Mouse (Mus musculus): ENCODE data around the gene C130074G19Rik. TPM values are rescaled to one million over a fixed set of nuclear protein-coding genes. Genes with fewer than 3 reads are reported as not detected.

The C130074G19Rik gene
- polyA plus RNA-seq, 1 experiment from 2014 or later = 1.0 TPM

DNA sequence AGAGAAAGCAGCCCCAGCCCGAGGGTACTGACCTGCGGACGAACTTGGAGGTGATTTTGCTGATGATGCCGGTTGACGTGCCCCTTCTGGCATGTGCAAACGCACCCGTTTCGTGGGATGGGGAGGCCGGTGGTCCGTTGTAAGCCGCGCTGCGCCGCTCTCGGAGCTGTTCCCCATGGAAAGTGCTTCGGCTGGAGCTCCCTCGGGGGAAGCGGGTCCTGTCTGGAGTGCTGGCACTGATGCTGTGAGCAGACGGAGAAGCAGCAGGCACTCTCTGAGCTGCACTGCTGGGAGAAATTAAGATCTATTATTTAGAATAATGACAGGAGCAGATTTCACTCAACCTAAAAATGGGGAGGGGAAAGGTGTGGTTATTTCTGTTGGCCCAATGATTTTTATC is 22.4 kb upstream of the C130074G19Rik start:
- Histone ChIP-seq H3K4me2 (no peak overlapping the region), H3K27me3 (replicated peaks) (no peaks in the 10 kb centered on the region), H3K9ac (replicated peaks) (no peak overlapping the region), H3K9me3 (replicated peaks) (no peaks in the 10 kb centered on the region), H3K4me1 (peaks cover 13% of the 10 kb centered on the region), H3K27ac (replicated peaks) (no peak overlapping the region), H3K4me3 (replicated peaks) (no peak overlapping the region), H3K36me3 (peaks cover 73% of the 10 kb centered on the region)
- no peak for ATAC-seq (ENCODE audit: low FRiP score)
- 32% methylated on average over 19 of the region's 19 CpGs for WGBS

DNA sequence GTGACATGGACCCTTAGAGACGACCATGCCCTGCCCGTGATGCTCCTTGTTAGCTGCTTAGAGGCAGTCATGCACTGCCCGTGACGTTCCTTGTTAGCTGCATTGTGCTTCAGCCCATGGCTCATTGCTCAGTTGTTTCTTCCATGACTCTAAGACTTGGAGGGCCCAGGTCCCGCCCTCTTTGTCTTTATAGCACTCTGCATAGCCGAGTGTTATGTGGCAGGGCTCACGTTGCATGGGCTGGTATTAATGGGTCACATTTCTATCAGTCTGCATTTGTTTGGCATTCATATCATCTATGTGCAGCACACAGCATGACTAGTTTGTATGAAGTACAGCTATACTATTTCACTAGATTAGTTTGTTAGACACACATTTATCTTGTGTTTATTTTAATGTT is 20.7 kb upstream of the C130074G19Rik start:
- no peak for ATAC-seq (ENCODE audit: low FRiP score)

DNA sequence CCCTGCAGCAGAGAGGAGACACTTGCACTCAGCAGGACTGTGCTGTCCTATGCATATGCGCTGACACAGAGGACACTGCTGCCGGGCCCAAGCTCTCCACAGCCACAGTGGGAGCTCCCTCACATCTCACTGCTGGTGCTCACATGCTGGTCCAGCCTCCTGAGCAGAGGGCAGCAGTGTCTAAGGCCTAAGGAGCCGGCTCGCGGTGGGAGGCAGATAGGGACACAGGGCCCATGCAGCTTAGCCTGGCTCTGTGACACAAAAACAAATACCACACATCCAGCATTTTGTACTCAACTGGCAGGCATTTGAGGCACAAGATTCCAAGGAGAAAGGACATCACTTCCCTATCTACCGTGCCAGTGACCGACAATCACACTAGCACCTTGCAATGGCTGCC is 19.9 kb upstream of the C130074G19Rik start:
- WGBS = 71% methylated on average over 7 of the region's 7 CpGs
- no peak overlapping the region for H3K9ac ChIP-seq (replicated peaks)
- no peak overlapping the region for H3K27ac ChIP-seq (replicated peaks)
- no peak overlapping the region for H3K4me3 ChIP-seq (replicated peaks)
- peaks cover 11% of the 10 kb centered on the region; the same call in 1 of the 2 replicates for H3K4me1 ChIP-seq
- ATAC-seq (ENCODE audit: low FRiP score) = no peak
- peaks cover 68% of the 10 kb centered on the region for H3K36me3 ChIP-seq
- H3K27me3 ChIP-seq (replicated peaks) = no peaks in the 10 kb centered on the region
- H3K9me3 ChIP-seq (replicated peaks) = no peaks in the 10 kb centered on the region
- no peak overlapping the region for H3K4me2 ChIP-seq

More for the DNA sequence above, 20.7 kb upstream of the C130074G19Rik start:
- 42% methylated on average over 7 of the region's 7 CpGs for WGBS
- Histone ChIP-seq H3K27ac (replicated peaks) (no peak overlapping the region), H3K27me3 (replicated peaks) (no peaks in the 10 kb centered on the region), H3K4me2 (no peak overlapping the region), H3K36me3 (peaks cover 68% of the 10 kb centered on the region), H3K4me1 (peaks cover 12% of the 10 kb centered on the region), H3K4me3 (replicated peaks) (no peak overlapping the region), H3K9me3 (replicated peaks) (no peaks in the 10 kb centered on the region), H3K9ac (replicated peaks) (no peak overlapping the region)

DNA sequence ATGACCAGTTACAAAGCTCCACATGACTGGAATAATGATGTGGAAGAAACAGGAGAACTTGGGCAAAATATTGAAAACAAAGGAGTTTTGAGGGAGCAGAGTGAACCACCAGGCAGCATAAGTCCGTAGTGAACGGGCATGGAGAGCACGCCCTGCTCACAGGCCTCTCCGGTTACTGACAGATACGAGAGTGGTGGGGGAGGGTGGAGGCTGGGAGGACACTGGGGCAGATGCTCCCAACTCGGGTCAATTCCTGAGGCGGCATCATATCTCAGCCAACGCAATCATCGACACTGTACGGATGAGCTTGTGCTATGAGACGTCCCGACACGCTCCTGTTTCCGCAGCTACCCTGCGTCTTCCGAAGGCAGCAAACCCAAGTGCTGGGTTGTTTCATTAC is 14.3 kb upstream of the C130074G19Rik start:
- Histone ChIP-seq H3K4me2 (no peak overlapping the region), H3K4me3 (replicated peaks) (no peak overlapping the region), H3K9ac (replicated peaks) (no peak overlapping the region), H3K27me3 (replicated peaks) (no peaks in the 10 kb centered on the region), H3K36me3 (peaks cover 35% of the 10 kb centered on the region), H3K4me1 (no peaks in the 10 kb centered on the region), H3K9me3 (replicated peaks) (no peaks in the 10 kb centered on the region), H3K27ac (replicated peaks) (no peak overlapping the region)
- WGBS = 81% methylated on average over 16 of the region's 16 CpGs
- ATAC-seq (ENCODE audit: low FRiP score) = no peak

DNA sequence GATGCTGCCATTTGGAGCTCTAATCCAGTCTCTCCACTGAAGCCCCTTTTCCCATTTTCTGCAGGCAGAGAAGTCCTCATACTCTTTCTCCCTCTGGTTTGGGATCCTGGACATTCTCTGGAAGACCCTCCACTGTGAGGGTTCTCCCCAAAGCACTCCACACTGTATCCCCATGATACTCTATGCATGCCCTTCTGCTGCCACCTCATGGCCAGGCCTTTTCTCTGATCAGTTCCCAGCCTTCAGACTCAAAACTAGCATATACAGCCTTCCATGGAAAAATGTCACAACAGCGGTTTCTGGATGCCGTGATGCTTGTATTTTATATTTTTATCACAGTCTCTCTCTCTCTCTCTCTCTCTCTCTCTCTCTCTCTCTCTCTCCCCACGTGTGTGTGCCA is 9.0 kb upstream of the C130074G19Rik start:
- Histone ChIP-seq H3K9ac (replicated peaks) (no peak overlapping the region), H3K4me3 (replicated peaks) (no peak overlapping the region), H3K27me3 (replicated peaks) (no peaks in the 10 kb centered on the region), H3K4me1 (no peaks in the 10 kb centered on the region), H3K4me2 (no peak overlapping the region), H3K27ac (replicated peaks) (no peak overlapping the region), H3K9me3 (replicated peaks) (no peaks in the 10 kb centered on the region), H3K36me3 (no peaks in the 10 kb centered on the region)
- ATAC-seq (ENCODE audit: low FRiP score) = no peak
- WGBS = 81% methylated on average over 3 of the region's 3 CpGs

DNA sequence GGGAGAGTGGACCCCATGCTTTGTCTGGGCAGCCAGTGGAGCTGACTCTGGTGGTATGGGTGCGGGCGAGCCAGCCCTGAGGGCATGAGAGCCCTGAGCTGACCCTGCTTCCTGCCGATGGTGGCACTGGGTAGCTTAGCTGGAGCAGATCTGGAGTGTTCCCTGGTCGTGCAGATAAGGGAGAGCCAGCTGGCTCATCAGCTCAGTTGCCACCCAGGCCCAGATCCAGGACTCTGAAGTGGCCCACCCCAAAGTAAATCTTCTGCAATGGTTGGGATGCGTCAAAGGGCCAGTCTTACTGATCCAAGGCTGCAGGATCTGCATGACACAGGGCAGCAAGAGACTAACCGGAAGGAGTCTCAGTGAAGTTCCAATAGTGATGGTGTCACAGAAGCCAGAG is 6.4 kb upstream of the C130074G19Rik start:
- 96% methylated on average over 6 of the region's 6 CpGs for WGBS
- Histone ChIP-seq H3K4me1 (no peaks in the 10 kb centered on the region), H3K9ac (replicated peaks) (no peak overlapping the region), H3K9me3 (replicated peaks) (no peaks in the 10 kb centered on the region), H3K4me3 (replicated peaks) (no peak overlapping the region), H3K27me3 (replicated peaks) (peaks cover 3% of the 10 kb centered on the region; the same call in 1 of the 2 replicates), H3K27ac (replicated peaks) (no peak overlapping the region), H3K4me2 (no peak overlapping the region), H3K36me3 (no peaks in the 10 kb centered on the region)
- no peak for ATAC-seq (ENCODE audit: low FRiP score)

DNA sequence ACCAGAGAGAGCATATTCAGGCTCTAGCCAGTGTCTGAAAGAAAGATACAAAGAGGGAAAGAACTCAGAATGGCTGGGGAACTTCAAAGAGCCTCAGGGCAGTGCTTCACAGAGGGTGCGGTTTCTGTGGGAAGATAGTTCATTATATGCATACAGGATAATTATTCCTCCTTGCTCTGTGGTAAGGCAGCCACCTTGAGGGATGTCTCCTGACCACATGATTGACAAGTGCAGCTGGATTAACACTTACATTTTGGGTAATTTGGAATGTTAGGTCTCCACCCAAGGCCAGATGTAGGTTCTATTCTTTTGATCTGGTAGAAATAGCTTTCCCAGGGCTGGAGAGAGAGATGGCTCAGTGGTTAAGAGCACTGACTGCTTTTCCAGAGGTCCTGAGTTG is 3.1 kb upstream of the C130074G19Rik start:
- 72% methylated on average over 1 of the region's 1 CpGs for WGBS
- H3K4me3 ChIP-seq (replicated peaks) = no peak overlapping the region
- H3K36me3 ChIP-seq = no peaks in the 10 kb centered on the region
- H3K9ac ChIP-seq (replicated peaks) = no peak overlapping the region
- peaks cover 32% of the 10 kb centered on the region for H3K27me3 ChIP-seq (replicated peaks)
- peaks cover 11% of the 10 kb centered on the region for H3K4me1 ChIP-seq
- no peak for ATAC-seq (ENCODE audit: low FRiP score)
- H3K27ac ChIP-seq (replicated peaks) = no peak overlapping the region
- H3K4me2 ChIP-seq = no peak overlapping the region
- no peaks in the 10 kb centered on the region for H3K9me3 ChIP-seq (replicated peaks)

DNA sequence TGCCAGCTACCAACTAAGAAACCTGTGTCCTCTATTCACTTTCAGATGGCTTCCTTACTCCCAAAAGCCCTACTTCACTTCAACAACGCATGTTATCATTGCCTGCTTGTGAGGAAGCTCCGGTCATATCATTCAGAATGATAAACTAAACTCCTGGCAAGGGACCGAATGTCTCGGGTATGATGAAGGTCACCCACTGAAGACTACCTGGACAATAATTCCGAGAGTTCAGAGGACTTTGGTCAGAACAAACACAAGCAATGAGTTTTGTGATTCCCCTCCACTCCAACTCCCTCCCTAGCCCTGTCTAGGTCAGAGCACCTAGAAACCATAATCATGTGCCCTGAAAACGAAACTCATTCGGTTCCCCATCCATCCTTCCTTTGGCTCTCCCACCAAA is 1.2 kb downstream of the C130074G19Rik start:
- ATAC-seq (ENCODE audit: low FRiP score) = no peak
- Histone ChIP-seq H3K4me2 (peak overlapping the region; percentile 80; the same call in 1 of the 2 replicates), H3K4me3 (replicated peaks) (peak overlapping the region; percentile 44), H3K9ac (replicated peaks) (0 out of 2 replicates have a peak overlapping the region, but pooled peaks have one; percentile 46), H3K36me3 (no peaks in the 10 kb centered on the region), H3K9me3 (replicated peaks) (no peaks in the 10 kb centered on the region), H3K27me3 (replicated peaks) (peaks cover 36% of the 10 kb centered on the region), H3K27ac (replicated peaks) (no peak overlapping the region), H3K4me1 (peaks cover 16% of the 10 kb centered on the region)
- 74% methylated on average over 7 of the region's 7 CpGs for WGBS

DNA sequence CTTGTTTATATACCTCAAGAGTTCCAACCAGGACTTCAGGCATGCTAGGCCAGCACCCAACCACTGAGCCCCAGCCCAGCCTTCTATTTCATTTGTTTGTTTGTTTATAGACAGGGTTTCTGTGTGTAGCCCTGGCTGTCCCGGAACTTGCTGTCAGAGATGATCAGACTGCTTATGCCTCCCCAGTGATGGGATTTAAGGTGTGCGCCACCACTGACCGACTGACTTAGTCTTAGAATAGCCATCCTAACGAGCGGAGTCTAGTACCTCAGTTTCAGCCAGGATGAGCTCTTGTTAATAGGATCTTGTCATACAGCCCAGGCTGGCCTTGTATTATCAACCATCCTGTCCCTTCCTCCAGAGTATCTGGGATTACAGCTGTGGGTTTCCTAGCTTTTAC is 1.8 kb downstream of the C130074G19Rik start:
- peaks cover 16% of the 10 kb centered on the region for H3K4me1 ChIP-seq
- 80% methylated on average over 5 of the region's 5 CpGs for WGBS
- no peaks in the 10 kb centered on the region for H3K9me3 ChIP-seq (replicated peaks)
- 0 out of 2 replicates have a peak overlapping the region, but pooled peaks have one; percentile 80 for H3K4me2 ChIP-seq
- H3K36me3 ChIP-seq = no peaks in the 10 kb centered on the region
- H3K4me3 ChIP-seq (replicated peaks) = no peak overlapping the region
- H3K27ac ChIP-seq (replicated peaks) = no peak overlapping the region
- ATAC-seq (ENCODE audit: low FRiP score) = no peak
- no peak overlapping the region for H3K9ac ChIP-seq (replicated peaks)
- peaks cover 36% of the 10 kb centered on the region for H3K27me3 ChIP-seq (replicated peaks)

DNA sequence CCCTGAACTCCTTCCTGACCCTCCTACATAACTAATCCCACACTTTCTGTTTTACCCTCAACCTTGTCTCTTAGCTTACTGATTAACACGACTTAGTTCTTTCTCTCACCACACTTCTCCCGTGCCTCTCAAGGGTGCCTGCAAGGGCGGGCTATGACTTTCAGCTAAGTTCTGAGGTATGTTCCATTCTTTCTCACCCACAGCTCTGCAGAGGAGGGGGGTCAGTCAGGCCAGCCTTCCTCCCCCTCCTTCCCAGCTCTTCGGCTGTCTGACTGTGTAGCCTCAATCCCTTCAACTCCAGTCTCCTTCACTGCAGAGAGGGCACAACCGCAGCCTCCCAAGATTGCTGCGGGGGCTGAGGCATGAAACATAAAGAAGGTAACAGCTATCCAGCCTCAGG is 4.2 kb downstream of the C130074G19Rik start:
- Histone ChIP-seq H3K4me1 (peaks cover 16% of the 10 kb centered on the region), H3K9me3 (replicated peaks) (no peaks in the 10 kb centered on the region), H3K9ac (replicated peaks) (no peak overlapping the region), H3K27me3 (replicated peaks) (peaks cover 29% of the 10 kb centered on the region), H3K4me3 (replicated peaks) (no peak overlapping the region), H3K4me2 (no peak overlapping the region), H3K27ac (replicated peaks) (0 out of 2 replicates have a peak overlapping the region, but pooled peaks have one; percentile 5), H3K36me3 (no peaks in the 10 kb centered on the region)
- WGBS = 66% methylated on average over 6 of the region's 6 CpGs
- no peak for ATAC-seq (ENCODE audit: low FRiP score)

DNA sequence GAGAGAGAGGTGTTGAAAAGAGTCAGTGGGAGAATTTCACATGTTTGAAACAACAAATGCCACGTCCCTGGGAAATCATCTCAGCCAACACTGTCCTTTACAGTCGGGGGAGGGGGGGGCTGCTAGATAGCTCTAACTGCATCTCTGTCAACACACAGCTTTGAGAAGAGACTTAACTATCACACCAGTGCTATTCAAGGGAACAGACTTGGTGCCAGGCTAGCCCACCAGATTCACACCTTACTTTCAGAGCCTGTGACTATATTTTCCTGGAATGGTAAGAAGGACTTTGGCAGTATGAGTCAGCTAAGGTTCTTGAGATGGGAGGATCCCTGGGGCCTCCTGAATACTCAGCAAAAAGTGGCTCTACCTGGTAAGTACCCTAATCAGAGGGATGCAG is 5.7 kb downstream of the C130074G19Rik start:
- no peak overlapping the region for H3K9ac ChIP-seq (replicated peaks)
- no peaks in the 10 kb centered on the region for H3K9me3 ChIP-seq (replicated peaks)
- no peak overlapping the region for H3K27ac ChIP-seq (replicated peaks)
- H3K4me3 ChIP-seq (replicated peaks) = no peak overlapping the region
- WGBS = 82% methylated on average over 2 of the region's 2 CpGs
- H3K27me3 ChIP-seq (replicated peaks) = peaks cover 15% of the 10 kb centered on the region
- peaks cover 7% of the 10 kb centered on the region for H3K4me1 ChIP-seq
- no peak overlapping the region for H3K4me2 ChIP-seq
- no peaks in the 10 kb centered on the region for H3K36me3 ChIP-seq
- no peak for ATAC-seq (ENCODE audit: low FRiP score)

DNA sequence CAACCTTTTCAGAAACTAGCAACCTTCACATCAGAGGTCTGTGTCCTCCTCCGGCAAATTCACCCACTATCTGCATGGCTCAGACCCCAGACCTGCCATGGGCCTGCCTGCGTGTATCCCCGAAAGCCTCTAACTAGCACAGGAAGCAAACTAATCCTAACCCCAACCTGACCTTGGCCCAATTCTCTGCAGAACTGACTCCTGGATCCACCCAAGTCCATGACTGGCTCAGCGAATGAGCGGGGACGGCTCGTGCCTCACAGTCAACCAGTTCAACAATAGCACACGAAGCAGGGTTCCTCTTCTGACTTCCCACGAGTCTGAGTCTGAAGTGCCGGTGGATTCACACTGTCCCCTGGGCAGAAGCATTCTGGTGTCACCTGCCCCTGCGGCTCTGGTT is 9.1 kb downstream of the C130074G19Rik start:
- Histone ChIP-seq H3K9ac (replicated peaks) (no peak overlapping the region), H3K27me3 (replicated peaks) (no peaks in the 10 kb centered on the region), H3K9me3 (replicated peaks) (no peaks in the 10 kb centered on the region), H3K36me3 (no peaks in the 10 kb centered on the region), H3K4me2 (no peak overlapping the region), H3K4me3 (replicated peaks) (no peak overlapping the region), H3K4me1 (0 out of 2 replicates have a peak, but pooled peaks cover under 1% of the 10 kb centered on the region), H3K27ac (replicated peaks) (no peak overlapping the region)
- WGBS = 77% methylated on average over 11 of the region's 11 CpGs
- no peak for ATAC-seq (ENCODE audit: low FRiP score)
